Mouse (Mus musculus) spleen, adult 2 months (tissue): ENCODE measurements around the gene Slc10a7.

Experiments used
- CTCF ChIP-seq: fragments of 200-500 bp; IDR thresholded peaks from 2 replicates; pipeline ENCODE4 v1.5.1; 2011; ENCODE audit warnings: mild to moderate bottlenecking, inconsistent platforms; ENCODE audit not compliant: insufficient read depth, insufficient read length, insufficient replicate concordance; ENCODE audit errors: extremely low read depth
- POLR2A ChIP-seq: fragments of 200-500 bp; IDR thresholded peaks from 2 replicates; pipeline ENCODE4 v1.6.1; 2011; ENCODE audit warnings: low read depth, low read length, inconsistent platforms

- TF ChIP-seq CTCF (no peak), POLR2A (no peak)
Observed at GRCm38 (mm10) chr8:78584011-78584776, 75.0 kb downstream of the Slc10a7 start.
